Mouse (Mus musculus) heart, postnatal 0 days (tissue): ENCODE results near the gene Tmem151b.

ENCODE experiments used
- CTCF ChIP-seq: IDR thresholded peaks from 2 replicates; pipeline ENCODE4 v1.5.1; 2016; ENCODE audit warnings: antibody characterized with exemption, control low read depth, low read depth
- EP300 ChIP-seq: IDR thresholded peaks from 2 replicates; pipeline ENCODE4 v1.6.1; 2016; ENCODE audit warnings: antibody characterized with exemption, low read depth

GRCm38 (mm10) chr17:45515806-45516205, 33.7 kb downstream of the Tmem151b start:
- TF ChIP-seq CTCF (no peak), EP300 (no peak)
